In the genomic region with DNA sequence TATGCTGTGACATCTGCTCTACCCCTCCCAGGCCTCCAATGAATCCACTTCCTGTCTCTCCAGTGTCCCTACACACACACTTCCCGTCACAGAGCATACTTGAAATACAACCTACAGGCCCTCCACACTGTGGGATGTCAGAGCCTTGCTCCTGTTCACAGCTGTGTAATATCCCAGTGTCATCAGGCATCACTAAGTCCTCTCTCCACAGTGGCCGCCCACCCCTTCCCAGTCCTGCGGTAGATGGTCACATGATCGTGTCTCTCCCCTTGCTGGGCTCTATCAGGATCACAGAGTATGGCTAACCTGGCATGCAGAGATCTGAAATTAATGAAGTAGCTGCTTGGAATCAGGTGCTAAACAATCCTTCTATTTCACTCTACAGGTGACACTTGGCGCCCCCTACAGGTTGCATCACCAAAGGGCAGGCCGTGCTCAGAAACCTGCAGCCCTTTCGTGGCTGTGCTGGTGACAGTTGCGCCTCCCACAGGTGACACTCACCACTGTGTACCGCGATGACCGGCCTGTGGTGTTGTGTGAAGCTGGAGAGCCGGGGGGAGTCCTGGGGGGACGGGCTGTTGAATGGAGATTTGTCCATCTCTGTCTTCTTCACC, we compare ENCODE assay signal across 8 mouse cellular contexts. TPM values are rescaled to one million over a fixed set of nuclear protein-coding genes. Genes with fewer than 3 reads are reported as not detected.
DNase-seq lines count a peak whose midpoint lies in the region; ATAC-seq lines count a peak whose summit lies in the region.

No protein-coding gene starts in this region.

- H3K9me3 ChIP-seq in heart, embryonic 16.5 days (replicated peaks; ENCODE audit: control insufficient read depth, low read length) = no peaks in the 10 kb centered on the region

- peaks cover 27% of the 10 kb centered on the region for H3K36me3 ChIP-seq in heart, embryonic 16.5 days (ENCODE audit: control insufficient read depth, insufficient read depth)
- H3K36me3 ChIP-seq in macrophage (ENCODE audit: inconsistent target) = peaks cover 11% of the 10 kb centered on the region; the same call in 1 of the 2 replicates

- H3K4me2 ChIP-seq in heart, embryonic 16.5 days (ENCODE audit: low read depth, low read length) = no peak overlapping the region

- peak; percentile 25 for ATAC-seq in CD4-positive, CD25-positive, alpha-beta regulatory T cell, adult 4 months
- no peak for ATAC-seq in heart, embryonic 16.5 days (replicated peaks; ENCODE audit: extremely low read depth, insufficient read depth, low FRiP score)

- no peaks in the 10 kb centered on the region for H3K27me3 ChIP-seq in heart, embryonic 16.5 days (ENCODE audit: control insufficient read depth, insufficient read depth, low read length)

- no peak overlapping the region for H3K9ac ChIP-seq in heart, embryonic 16.5 days (ENCODE audit: low read length)

- H3K4me3 ChIP-seq in heart, embryonic 16.5 days (ENCODE audit: low read length) = no peak overlapping the region
- H3K4me3 ChIP-seq in macrophage (ENCODE audit: inconsistent target) = no peak overlapping the region

- peak; percentile 74 for DNase-seq in kidney, adult 18-20 months
- no peak for DNase-seq in kidney, postnatal 14 days
- peak; percentile 82 for DNase-seq in brain, adult 2 months (ENCODE audit: low read depth, low spot score)
- DNase-seq in ovary, postnatal 36 days (ENCODE audit: low spot score) = no peak
- DNase-seq in ovary, postnatal 10 days (ENCODE audit: low spot score) = no peak

- peaks cover 60% of the 10 kb centered on the region for H3K79me2 ChIP-seq in macrophage (ENCODE audit: inconsistent target)

- WGBS in heart, embryonic 16.5 days = 57% methylated on average over 13 of the region's 13 CpGs
- 58% methylated on average over 13 of the region's 13 CpGs for WGBS in macrophage (ENCODE audit: missing documents)

- peaks cover 69% of the 10 kb centered on the region for H3K4me1 ChIP-seq in heart, embryonic 16.5 days (ENCODE audit: control insufficient read depth, insufficient read depth, low read length)

- H3K27ac ChIP-seq in heart, embryonic 16.5 days (ENCODE audit: low read length) = 0 out of 2 replicates have a peak overlapping the region, but pooled peaks have one; percentile 29
- peak overlapping the region; percentile 93 for H3K27ac ChIP-seq in macrophage

RNA-seq across cellular contexts. Expression of gene Smim24, which starts 12.8 kb away (rescaled TPM):
- 10 to 100 TPM in 1 of 2 experiments, 1 to 10 TPM in 1; 9.0 to 10.8 TPM for polyA plus RNA-seq in CD4-positive, CD25-positive, alpha-beta regulatory T cell, adult 4 months (2017; shearing (Covaris generic))
- 5.0 and 9.2 TPM in 2 replicates for polyA plus RNA-seq in heart, embryonic 16.5 days (2015; fragmentation: Nextera tagmentation; extraction: Ambion mirVana)
- total RNA-seq in macrophage (2018; cell fraction: chromatin; rRNA removed) = 1 to 10 TPM in 19 of 26 experiments, under 1 TPM in 2, not detected in 5; 0.62 to 6.3 (median 2.6) TPM
- total RNA-seq in macrophage (2018; cell fraction: cytosol; rRNA removed) = 10 to 100 TPM in 25 of 26 experiments, 1 to 10 TPM in 1; 9.7 to 17.7 (median 13.3) TPM
- 10 to 100 TPM in 1 of 26 experiments, 1 to 10 TPM in 25; 1.4 to 11.8 (median 5.5) TPM for total RNA-seq in macrophage (2018; cell fraction: nucleus; rRNA removed)
- polyA plus RNA-seq in macrophage (2018) = 9.6 to 21.8 TPM (median 14.6 TPM) in 3 replicates

RNA-seq across cellular contexts. Expression of gene Gm48552, which starts 16.9 kb away (rescaled TPM):
- 1 to 10 TPM in 1 of 2 experiments, under 1 TPM in 1; 0.71 to 2.3 TPM for polyA plus RNA-seq in CD4-positive, CD25-positive, alpha-beta regulatory T cell, adult 4 months (2017; shearing (Covaris generic))
- 0.55 and 0.83 TPM in 2 replicates for polyA plus RNA-seq in heart, embryonic 16.5 days (2015; fragmentation: Nextera tagmentation; extraction: Ambion mirVana)
- 1 to 10 TPM in 17 of 26 experiments, not detected in 9; 1.1 to 5.7 (median 2.3) TPM for total RNA-seq in macrophage (2018; cell fraction: chromatin; rRNA removed)
- 1 to 10 TPM in 1 of 26 experiments, under 1 TPM in 7, not detected in 18; 0.22 to 1.1 (median 0.36) TPM for total RNA-seq in macrophage (2018; cell fraction: cytosol; rRNA removed)
- 1 to 10 TPM in 9 of 26 experiments, under 1 TPM in 1, not detected in 16; 0.63 to 8.6 (median 2.8) TPM for total RNA-seq in macrophage (2018; cell fraction: nucleus; rRNA removed)
- 0.57 TPM in 1 of 3 replicates, not detected in the others for polyA plus RNA-seq in macrophage (2018)

RNA-seq across cellular contexts. Expression of gene Gm48551, which starts 21.4 kb away (rescaled TPM):
- polyA plus RNA-seq in CD4-positive, CD25-positive, alpha-beta regulatory T cell, adult 4 months (2017; shearing (Covaris generic)) = 1 to 10 TPM; 2.2 to 3.7 TPM
- polyA plus RNA-seq in heart, embryonic 16.5 days (2015; fragmentation: Nextera tagmentation; extraction: Ambion mirVana) = 2.1 and 2.6 TPM in 2 replicates
- 1 to 10 TPM in 22 of 26 experiments, under 1 TPM in 3, not detected in 1; 0.38 to 4.3 (median 2.4) TPM for total RNA-seq in macrophage (2018; cell fraction: chromatin; rRNA removed)
- 1 to 10 TPM in 1 of 26 experiments, under 1 TPM in 25; 0.15 to 1.2 (median 0.53) TPM for total RNA-seq in macrophage (2018; cell fraction: cytosol; rRNA removed)
- total RNA-seq in macrophage (2018; cell fraction: nucleus; rRNA removed) = 1 to 10 TPM in 25 of 26 experiments, under 1 TPM in 1; 0.81 to 7.0 (median 2.7) TPM
- polyA plus RNA-seq in macrophage (2018) = 0.07 to 1.0 TPM (median 0.46 TPM) in 3 replicates

RNA-seq across cellular contexts. Expression of gene Dohh, which starts 21.5 kb away (rescaled TPM):
- polyA plus RNA-seq in CD4-positive, CD25-positive, alpha-beta regulatory T cell, adult 4 months (2017; shearing (Covaris generic)) = 10 to 100 TPM in 1 of 2 experiments, 1 to 10 TPM in 1; 9.4 to 13.9 TPM
- 83.4 and 86.2 TPM in 2 replicates for polyA plus RNA-seq in heart, embryonic 16.5 days (2015; fragmentation: Nextera tagmentation; extraction: Ambion mirVana)
- 10 to 100 TPM in 20 of 26 experiments, 1 to 10 TPM in 6; 5.0 to 26.5 (median 14.1) TPM for total RNA-seq in macrophage (2018; cell fraction: chromatin; rRNA removed)
- 10 to 100 TPM; 21.6 to 41.1 (median 29.6) TPM for total RNA-seq in macrophage (2018; cell fraction: cytosol; rRNA removed)
- 10 to 100 TPM in 24 of 26 experiments, 1 to 10 TPM in 2; 9.0 to 30.8 (median 16.6) TPM for total RNA-seq in macrophage (2018; cell fraction: nucleus; rRNA removed)
- 21.0 to 48.1 TPM (median 32.0 TPM) in 3 replicates for polyA plus RNA-seq in macrophage (2018)

RNA-seq across cellular contexts. Expression of gene Fzr1, which starts 27.4 kb away (rescaled TPM):
- polyA plus RNA-seq in CD4-positive, CD25-positive, alpha-beta regulatory T cell, adult 4 months (2017; shearing (Covaris generic)) = 10 to 100 TPM; 12.3 to 16.4 TPM
- 74.6 and 82.8 TPM in 2 replicates for polyA plus RNA-seq in heart, embryonic 16.5 days (2015; fragmentation: Nextera tagmentation; extraction: Ambion mirVana)
- total RNA-seq in macrophage (2018; cell fraction: chromatin; rRNA removed) = 10 to 100 TPM; 37.1 to 93.5 (median 67.0) TPM
- 10 to 100 TPM; 14.6 to 29.0 (median 20.0) TPM for total RNA-seq in macrophage (2018; cell fraction: cytosol; rRNA removed)
- 10 to 100 TPM; 20.2 to 46.0 (median 34.3) TPM for total RNA-seq in macrophage (2018; cell fraction: nucleus; rRNA removed)
- 12.9 to 17.0 TPM (median 15.3 TPM) in 3 replicates for polyA plus RNA-seq in macrophage (2018)

Comparison
In these comparisons a context has a peak if more than half of its experiments do, and no peak if none do; other contexts are left out.
1. DNase-seq: peak in kidney, adult 18-20 months (single experiment) and brain, adult 2 months (single experiment); none in kidney, postnatal 14 days (single experiment), ovary, postnatal 36 days (single experiment) and ovary, postnatal 10 days (single experiment).